Mouse (Mus musculus): ENCODE measurements at regions not wholly inside any gene's neighbourhood (a gene's known extent, or its start where the extent isn't known, plus 50 kb on each side); places are given as distances from the start of the nearest gene placed in this dataset.

GRCm38 (mm10) chr1:184612880-184613279, 119.5 kb downstream of the Hlx start:
- TF ChIP-seq CTCF (IDR thresholded peaks at IDR 0.05; ENCODE audit: low read depth, low read length) (no peak), POLR2A (IDR thresholded peaks at IDR 0.05; ENCODE audit: insufficient read depth, low read length) (no peak)

Measured in ES-Bruce4 (cell line).